Mouse (Mus musculus) liver, postnatal 0 days (tissue): ENCODE measurements around the gene Pp2d1. TPM values are rescaled to one million over a fixed set of nuclear protein-coding genes. Genes with fewer than 3 reads are reported as not detected.
A peak's percentile ranks its signal among the peaks of the same experiment; 100 is the strongest.

Source experiments
- ATAC-seq: fragments of 200-750 bp; cut with Nextera tagmentation; 2 replicates; pipeline ENCODE4 v1.8.0; 2017; ENCODE audit warnings: mild to moderate bottlenecking, moderate library complexity
- DNase-seq: peaks from one replicate; pipeline ENCODE4 v3.0.0-alpha.2; 2016
- H3K27ac ChIP-seq: fragments of 300-500 bp; sonication (generic); 2 replicates; pipeline ENCODE4 v1.5.1; 2014; ENCODE audit warnings: antibody characterized with exemption, moderate library complexity, mild to moderate bottlenecking, low read depth
- H3K27me3 ChIP-seq: fragments of 300-500 bp; sonication (generic); 2 replicates; pipeline ENCODE4 v1.6.1; 2014; ENCODE audit warnings: low read length, control low read depth, mixed read lengths; ENCODE audit not compliant: insufficient read depth
- H3K36me3 ChIP-seq: fragments of 300-500 bp; sonication (generic); replicated peaks from 2 replicates; pipeline ENCODE4 v1.6.1; 2014; ENCODE audit warnings: mild to moderate bottlenecking, control low read depth, low read length, moderate library complexity, mixed read lengths; ENCODE audit not compliant: insufficient read depth
- H3K4me1 ChIP-seq: fragments of 300-500 bp; sonication (generic); 2 replicates; pipeline ENCODE4 v1.6.1; 2014; ENCODE audit warnings: antibody characterized with exemption, mild to moderate bottlenecking, control low read depth; ENCODE audit not compliant: insufficient read depth
- H3K4me2 ChIP-seq: fragments of 300-500 bp; sonication (generic); 2 replicates; pipeline ENCODE4 v1.6.1; 2014; ENCODE audit warnings: low read depth, mild to moderate bottlenecking, low read length, moderate library complexity, mixed read lengths
- H3K4me3 ChIP-seq: fragments of 300-500 bp; sonication (generic); 2 replicates; pipeline ENCODE4 v1.5.1; 2014; ENCODE audit warnings: low read depth, low read length
- H3K9ac ChIP-seq: fragments of 300-500 bp; sonication (generic); replicated peaks from 2 replicates; pipeline ENCODE4 v1.6.1; 2014; ENCODE audit warnings: mild to moderate bottlenecking, moderate library complexity
- H3K9me3 ChIP-seq: fragments of 300-500 bp; sonication (generic); 2 replicates; pipeline ENCODE4 v1.6.1; 2016; ENCODE audit warnings: mild to moderate bottlenecking, control low read depth, low read length, mixed read lengths
- CTCF ChIP-seq: sonication (generic); IDR thresholded peaks from 2 replicates; pipeline ENCODE4 v1.5.1; 2016; ENCODE audit warnings: antibody characterized with exemption, low read depth
- EP300 ChIP-seq: IDR thresholded peaks from 2 replicates; pipeline ENCODE4 v1.6.1; 2016; ENCODE audit warnings: antibody characterized with exemption, low read depth, mild to moderate bottlenecking
- WGBS: fragments of 180-500 bp; shearing (Covaris S2); extraction: QIAGEN DNeasy Blood & Tissue Kit; methylation state at CpG from one replicate; pipeline ENCODE4 v1.1.7; 2014; ENCODE audit not compliant: insufficient replicate concordance; 5-methylcytosine and 5-hydroxymethylcytosine counted together
- polyA plus RNA-seq: library from polyadenylated mRNA; unstranded; fragments of >200 nt; fragmentation: Nextera tagmentation; extraction: Ambion mirVana; gene quantifications from 2 replicates; pipeline ENCODE4 v1.2.1, GENCODE M21; 2015

Pp2d1 gene
- polyA plus RNA-seq, 1 experiment from 2014 or later: not detected

- 9% methylated on average over 15 of the region's 15 CpGs for WGBS
- DNase-seq (no peak), ATAC-seq (peak; percentile 24)
- no peak for TF ChIP-seq CTCF
- no peak for TF ChIP-seq EP300
- Histone ChIP-seq H3K27ac (peak overlapping the region; percentile 100), H3K36me3 (no peaks in the 10 kb centered on the region), H3K9ac (peak overlapping the region; percentile 98), H3K4me3 (peak overlapping the region; percentile 100), H3K4me2 (peak overlapping the region; percentile 83), H3K9me3 (no peaks in the 10 kb centered on the region), H3K27me3 (no peaks in the 10 kb centered on the region), H3K4me1 (peaks cover 23% of the 10 kb centered on the region)
Observed at GRCm38 (mm10) chr17:53478066-53478857, 61.0 kb downstream of the Pp2d1 start.

GRCm38 (mm10) chr17:53468697-53469096 is 70.6 kb downstream of the Pp2d1 start:
- ATAC-seq: no peak
- H3K4me3 ChIP-seq: no peak overlapping the region
- no peaks in the 10 kb centered on the region for H3K27me3 ChIP-seq
- no peaks in the 10 kb centered on the region for H3K36me3 ChIP-seq
- no peak for DNase-seq
- no peak overlapping the region for H3K4me2 ChIP-seq
- H3K27ac ChIP-seq: no peak overlapping the region
- H3K9me3 ChIP-seq: no peaks in the 10 kb centered on the region
- H3K9ac ChIP-seq: no peak overlapping the region
- H3K4me1 ChIP-seq: no peaks in the 10 kb centered on the region
- no peak for TF ChIP-seq EP300
- TF ChIP-seq CTCF: no peak

- H3K27me3 ChIP-seq: no peaks in the 10 kb centered on the region
- no peaks in the 10 kb centered on the region for H3K4me1 ChIP-seq
- no peak overlapping the region for H3K4me2 ChIP-seq
- no peaks in the 10 kb centered on the region for H3K9me3 ChIP-seq
- H3K4me3 ChIP-seq: no peak overlapping the region
- H3K36me3 ChIP-seq: no peaks in the 10 kb centered on the region
- H3K27ac ChIP-seq: no peak overlapping the region
- 51% methylated on average over 4 of the region's 4 CpGs for WGBS
- DNase-seq (peak; percentile 25), ATAC-seq (0 out of 2 replicates have a peak, but pooled peaks have one; percentile 27)
- no peak overlapping the region for H3K9ac ChIP-seq
- TF ChIP-seq CTCF (peak; percentile 65), EP300 (no peak)
Observed at GRCm38 (mm10) chr17:53465569-53465968, 73.7 kb downstream of the Pp2d1 start.

GRCm38 (mm10) chr17:53463496-53463840 is 75.8 kb downstream of the Pp2d1 start:
- ATAC-seq (no peak), DNase-seq (no peak)
- WGBS: 22% methylated on average over 8 of the region's 9 CpGs
- Histone ChIP-seq H3K36me3 (no peaks in the 10 kb centered on the region), H3K27ac (no peak overlapping the region), H3K27me3 (no peaks in the 10 kb centered on the region), H3K9ac (no peak overlapping the region), H3K4me1 (no peaks in the 10 kb centered on the region), H3K4me2 (peak overlapping the region; percentile 68), H3K4me3 (peak overlapping the region; percentile 23), H3K9me3 (no peaks in the 10 kb centered on the region)
- no peak for TF ChIP-seq EP300
- TF ChIP-seq CTCF: no peak

- ATAC-seq (peak; percentile 79), DNase-seq (peak; percentile 80)
- no peaks in the 10 kb centered on the region for H3K27me3 ChIP-seq
- peak within 1 kb of the TSS; percentile 23 for H3K4me3 ChIP-seq
- TF ChIP-seq CTCF (no peak), EP300 (no peak)
- WGBS: 26% methylated on average over 26 of the region's 26 CpGs
- peak within 1 kb of the TSS; percentile 68 for H3K4me2 ChIP-seq
- H3K27ac ChIP-seq: no peak within 1 kb of the TSS
- no peaks in the 10 kb centered on the region for H3K4me1 ChIP-seq
- H3K9me3 ChIP-seq: no peaks in the 10 kb centered on the region
- no peaks in the 10 kb centered on the region for H3K36me3 ChIP-seq
- H3K9ac ChIP-seq: 0 out of 2 replicates have a peak within 1 kb of the TSS, but pooled peaks have one; percentile 2
Observed at GRCm38 (mm10) chr17:53462603-53463495, 76.4 kb downstream of the Pp2d1 start, which contains the start of gene Efhb. TSS of gene Efhb (minus strand) at chr17:53463321.

Other genes starting within 250 kb of the Pp2d1 start
- gene Efhb, start 76.1 kb downstream of the Pp2d1 start, polyA plus RNA-seq: 0.09 and 0.11 TPM in 2 replicates
- 32.6 and 35.2 TPM in 2 replicates for gene Rab5a, start 60.2 kb downstream of the Pp2d1 start, polyA plus RNA-seq
- 5.5 and 6.2 TPM in 2 replicates for gene Kat2b, start 27.4 kb upstream of the Pp2d1 start, polyA plus RNA-seq
- gene Sgo1, start 149.9 kb upstream of the Pp2d1 start, polyA plus RNA-seq: 21.4 and 24.6 TPM in 2 replicates